Mouse (Mus musculus) limb, embryonic 11.5 days (tissue): ENCODE data around the gene Hipk1. TPM values are rescaled to one million over a fixed set of nuclear protein-coding genes. Genes with fewer than 3 reads are reported as not detected.

ENCODE experiments used
- polyA plus RNA-seq: library from polyadenylated mRNA; unstranded; fragments of >200 nt; fragmentation: Nextera tagmentation; extraction: Ambion mirVana; gene quantifications from 2 replicates; pipeline ENCODE4 v1.2.1, GENCODE M21; 2014

Hipk1 gene
- polyA plus RNA-seq, 1 experiment from 2014 or later, result 13.4 TPM

Other genes with a start within 250 kb of the Hipk1 start
- 0.21 and 0.31 TPM in 2 replicates for gene Syt6, start 216.3 kb downstream of the Hipk1 start, polyA plus RNA-seq
- 0.08 TPM in 1 of 2 replicates, not detected in the other for gene Atg4a-ps, start 145.5 kb downstream of the Hipk1 start, polyA plus RNA-seq
- 26.8 and 27.7 TPM in 2 replicates for gene Olfml3, start 53.6 kb downstream of the Hipk1 start, polyA plus RNA-seq
- not detected in 2 replicates for gene Gm10964, start 52.2 kb downstream of the Hipk1 start, polyA plus RNA-seq
- gene Dclre1b, start 17.9 kb upstream of the Hipk1 start, polyA plus RNA-seq, result 39.7 and 40.2 TPM in 2 replicates
- 22.8 and 25.5 TPM in 2 replicates for gene Ap4b1, start 18.0 kb upstream of the Hipk1 start, polyA plus RNA-seq
- 0.08 TPM in 1 of 2 replicates, not detected in the other for gene Gm43064, start 18.0 kb upstream of the Hipk1 start, polyA plus RNA-seq
- 0.35 TPM in 1 of 2 replicates, not detected in the other for gene Bcl2l15, start 41.0 kb upstream of the Hipk1 start, polyA plus RNA-seq
- 0.17 and 0.35 TPM in 2 replicates for gene Ptpn22, start 68.2 kb upstream of the Hipk1 start, polyA plus RNA-seq
- 19.8 and 19.9 TPM in 2 replicates for gene Rsbn1, start 122.6 kb upstream of the Hipk1 start, polyA plus RNA-seq
- 42.2 and 46.1 TPM in 2 replicates for gene Phtf1, start 176.5 kb upstream of the Hipk1 start, polyA plus RNA-seq